Mouse (Mus musculus) ovary, adult 18-20 months (tissue): ENCODE data around the gene Ldlrap1.

Experiments
- DNase-seq: peaks from one replicate; pipeline ENCODE4 v3.0.0; 2022; ENCODE audit warnings: low spot score, mixed read lengths

The Ldlrap1 gene

GRCm38 (mm10) chr4:134775234-134775944 is 7.6 kb upstream of the Ldlrap1 start:
- DNase-seq = no peak

GRCm38 (mm10) chr4:134774126-134774525 is 6.3 kb upstream of the Ldlrap1 start:
- no peak for DNase-seq

- no peak for DNase-seq
Measured at GRCm38 (mm10) chr4:134772805-134773674, 5.2 kb upstream of the Ldlrap1 start.

GRCm38 (mm10) chr4:134769891-134770290 is 2.1 kb upstream of the Ldlrap1 start:
- DNase-seq = no peak

- no peak for DNase-seq
Measured at GRCm38 (mm10) chr4:134769081-134769811, 1.4 kb upstream of the Ldlrap1 start.

- peak; percentile 37 for DNase-seq
Measured at GRCm38 (mm10) chr4:134768226-134768888, 533 bp upstream of the Ldlrap1 start.

- peak; percentile 34 for DNase-seq
Measured at GRCm38 (mm10) chr4:134766904-134767425, 859 bp downstream of the Ldlrap1 start.

GRCm38 (mm10) chr4:134766277-134766676 is 1.5 kb downstream of the Ldlrap1 start:
- DNase-seq = no peak

- DNase-seq = no peak
Measured at GRCm38 (mm10) chr4:134764333-134764732, 3.5 kb downstream of the Ldlrap1 start.

GRCm38 (mm10) chr4:134762360-134762759 is 5.5 kb downstream of the Ldlrap1 start:
- no peak for DNase-seq

- peak; percentile 68 for DNase-seq
Measured at GRCm38 (mm10) chr4:134760793-134761201, 7.0 kb downstream of the Ldlrap1 start.

GRCm38 (mm10) chr4:134760281-134760680 is 7.5 kb downstream of the Ldlrap1 start:
- no peak for DNase-seq

GRCm38 (mm10) chr4:134759564-134759963 is 8.3 kb downstream of the Ldlrap1 start:
- DNase-seq = no peak

GRCm38 (mm10) chr4:134758922-134759321 is 8.9 kb downstream of the Ldlrap1 start:
- no peak for DNase-seq

- no peak for DNase-seq
Measured at GRCm38 (mm10) chr4:134758367-134758766, 9.5 kb downstream of the Ldlrap1 start.

GRCm38 (mm10) chr4:134756953-134757352 is 10.9 kb downstream of the Ldlrap1 start:
- no peak for DNase-seq

- no peak for DNase-seq
Measured at GRCm38 (mm10) chr4:134754941-134755340, 12.9 kb downstream of the Ldlrap1 start.

GRCm38 (mm10) chr4:134754371-134754770 is 13.5 kb downstream of the Ldlrap1 start:
- DNase-seq = no peak

- no peak for DNase-seq
Measured at GRCm38 (mm10) chr4:134753516-134754261, 14.1 kb downstream of the Ldlrap1 start.

- no peak for DNase-seq
Measured at GRCm38 (mm10) chr4:134752911-134753426, 14.9 kb downstream of the Ldlrap1 start.
